Mouse (Mus musculus) midbrain, postnatal 0 days (tissue): ENCODE data around the gene Slc1a7. TPM values are rescaled to one million over a fixed set of nuclear protein-coding genes. Genes with fewer than 3 reads are reported as not detected.

Source experiments
- ATAC-seq: fragments of 200-750 bp; cut with Nextera tagmentation; 2 replicates; pipeline ENCODE4 v1.8.0; 2017; ENCODE audit warnings: moderate number of reproducible peaks, mild to moderate bottlenecking, moderate TSS enrichment, moderate library complexity; ENCODE audit not compliant: low FRiP score
- DNase-seq: peaks from one replicate; pipeline ENCODE4 v3.0.0-alpha.2; 2015; ENCODE audit warnings: low spot score
- H3K27ac ChIP-seq: fragments of 300-500 bp; sonication (generic); 2 replicates; pipeline ENCODE4 v1.5.1; 2014; ENCODE audit warnings: low read depth, mild to moderate bottlenecking, low read length, mixed read lengths
- H3K27me3 ChIP-seq: fragments of 300-500 bp; sonication (generic); 2 replicates; pipeline ENCODE4 v1.6.1; 2014; ENCODE audit warnings: low read length, control low read depth, mixed read lengths; ENCODE audit not compliant: insufficient read depth
- H3K36me3 ChIP-seq: fragments of 300-500 bp; sonication (generic); 2 replicates; pipeline ENCODE4 v1.6.1; 2014; ENCODE audit warnings: low read length, control low read depth, mixed read lengths; ENCODE audit not compliant: insufficient read depth
- H3K4me1 ChIP-seq: fragments of 300-500 bp; sonication (generic); 2 replicates; pipeline ENCODE4 v1.6.1; 2014; ENCODE audit warnings: mild to moderate bottlenecking, control low read depth, antibody characterized with exemption, low read length, mixed read lengths; ENCODE audit not compliant: insufficient read depth
- H3K4me2 ChIP-seq: fragments of 300-500 bp; sonication (generic); 2 replicates; pipeline ENCODE4 v1.6.1; 2014; ENCODE audit warnings: low read depth, mild to moderate bottlenecking, low read length, mixed read lengths; ENCODE audit not compliant: poor library complexity, severe bottlenecking
- H3K4me3 ChIP-seq: fragments of 300-500 bp; sonication (generic); 2 replicates; pipeline ENCODE4 v1.5.1; 2014; ENCODE audit warnings: low read depth, mild to moderate bottlenecking, low read length, moderate library complexity
- H3K9ac ChIP-seq: fragments of 300-500 bp; sonication (generic); replicated peaks from 2 replicates; pipeline ENCODE4 v1.6.1; 2014; ENCODE audit warnings: mild to moderate bottlenecking, low read length, moderate library complexity, mixed read lengths; ENCODE audit not compliant: poor library complexity, severe bottlenecking
- H3K9me3 ChIP-seq: fragments of 300-500 bp; sonication (generic); 2 replicates; pipeline ENCODE4 v1.6.1; 2016; ENCODE audit warnings: low read length, control low read depth
- CTCF ChIP-seq: IDR thresholded peaks from 2 replicates; pipeline ENCODE4 v1.5.1; 2016; ENCODE audit warnings: antibody characterized with exemption, mild to moderate bottlenecking
- WGBS: fragments of 180-500 bp; shearing (Covaris S2); extraction: QIAGEN DNeasy Blood & Tissue Kit; methylation state at CpG from one replicate; pipeline ENCODE4 v1.1.7; 2014; 5-methylcytosine and 5-hydroxymethylcytosine counted together
- polyA plus RNA-seq: library from polyadenylated mRNA; unstranded; fragments of >200 nt; fragmentation: Nextera tagmentation; extraction: Ambion mirVana; gene quantifications from 2 replicates; pipeline ENCODE4 v1.2.1, GENCODE M21; 2015
- total RNA-seq: library from RNA; depleted of rRNA; stranded (reverse); fragments of >200 nt; gene quantifications from 2 replicates; pipeline ENCODE4 v1.2.3, GENCODE M21; 2014

The Slc1a7 gene
- total and polyA plus RNA-seq, 2 experiments from 2014 or later: 0.16 TPM; not detected in 1

DNA sequence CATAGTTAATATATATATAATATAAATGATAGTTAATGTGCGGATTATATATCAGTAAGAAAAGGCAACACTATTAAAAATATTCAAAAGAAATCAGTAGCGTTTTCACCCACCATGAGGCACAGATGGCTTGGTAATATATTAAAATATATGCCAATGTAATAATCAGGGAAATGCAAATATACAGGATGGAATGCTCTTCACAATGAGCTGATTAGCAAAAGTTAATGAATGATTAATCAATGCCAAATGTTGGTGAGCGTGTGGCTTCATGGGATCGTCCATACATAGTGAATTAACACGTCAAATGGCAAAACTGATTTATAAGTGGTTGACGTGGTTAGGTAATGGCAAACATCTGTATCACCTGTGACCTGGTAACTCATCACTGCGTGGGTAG lies 9.6 kb upstream of the Slc1a7 start:
- H3K4me1 ChIP-seq: no peaks in the 10 kb centered on the region
- WGBS: 68% methylated on average over 7 of the region's 7 CpGs

DNA sequence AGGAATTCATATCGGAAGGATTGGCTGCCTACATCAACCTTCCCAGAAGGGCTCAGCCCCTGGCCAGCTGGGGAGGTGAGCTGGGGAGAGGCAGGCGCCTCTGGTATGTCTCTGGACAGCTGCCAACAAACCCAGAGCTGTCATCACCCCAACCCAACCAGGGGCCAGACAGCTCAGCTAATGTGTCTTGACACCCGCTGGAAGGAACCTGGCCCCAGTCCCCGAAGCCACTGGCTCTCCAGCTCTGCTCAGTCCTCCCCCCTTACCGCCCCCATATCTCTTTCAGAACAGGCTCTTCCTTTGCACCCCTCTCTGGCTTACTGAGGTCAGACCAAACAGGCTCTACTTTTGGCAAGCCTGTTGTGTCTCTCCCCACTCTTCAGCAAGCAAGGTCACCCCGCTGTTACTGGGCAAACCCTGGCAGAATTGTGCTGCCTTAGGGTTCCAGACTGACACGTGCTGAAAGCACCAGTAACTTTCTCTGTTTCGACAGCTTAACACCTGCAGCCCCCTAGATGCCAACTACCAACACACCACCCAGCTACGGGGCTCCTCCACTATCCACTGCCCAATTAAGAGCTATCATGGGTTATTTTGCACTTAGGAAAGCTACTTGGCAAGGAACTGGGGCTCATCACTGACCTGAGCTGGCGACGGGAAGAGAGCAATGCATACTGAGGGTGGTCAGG lies 5.9 kb upstream of the Slc1a7 start:
- no peak overlapping the region for H3K4me3 ChIP-seq
- ATAC-seq (no peak), DNase-seq (peak; percentile 32)
- H3K27ac ChIP-seq: no peak overlapping the region
- no peak for TF ChIP-seq CTCF
- H3K9me3 ChIP-seq: no peaks in the 10 kb centered on the region
- no peak overlapping the region for H3K9ac ChIP-seq
- no peaks in the 10 kb centered on the region for H3K27me3 ChIP-seq
- no peaks in the 10 kb centered on the region for H3K36me3 ChIP-seq
- no peaks in the 10 kb centered on the region for H3K4me1 ChIP-seq
- no peak overlapping the region for H3K4me2 ChIP-seq
- 66% methylated on average over 11 of the region's 11 CpGs for WGBS

More for the DNA sequence above, 9.6 kb upstream of the Slc1a7 start:
- ATAC-seq: no peak
- no peak overlapping the region for H3K27ac ChIP-seq
- TF ChIP-seq CTCF: no peak
- no peaks in the 10 kb centered on the region for H3K27me3 ChIP-seq
- H3K36me3 ChIP-seq: no peaks in the 10 kb centered on the region
- DNase-seq: no peak
- H3K9ac ChIP-seq: no peak overlapping the region
- H3K4me2 ChIP-seq: no peak overlapping the region
- H3K9me3 ChIP-seq: no peaks in the 10 kb centered on the region
- H3K4me3 ChIP-seq: no peak overlapping the region

DNA sequence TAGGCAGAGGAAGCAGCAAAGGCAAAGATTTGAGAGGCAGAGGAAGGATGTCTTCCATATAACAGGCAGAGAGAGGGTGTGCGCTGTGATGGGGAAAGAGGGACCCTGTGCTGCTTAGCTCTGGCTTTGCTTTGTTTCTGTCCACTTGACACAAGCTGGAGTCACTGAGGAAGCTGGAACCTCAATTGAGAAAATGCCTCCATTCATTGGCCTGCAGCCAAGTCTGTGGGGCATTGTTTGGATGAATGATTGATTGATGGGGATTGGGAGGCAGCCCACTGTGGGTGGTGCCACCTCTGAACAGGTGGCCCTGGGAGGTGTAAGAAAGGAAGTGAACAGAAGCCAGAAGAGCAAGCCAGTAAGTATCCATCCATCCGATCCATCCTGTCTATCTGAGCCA lies 5.3 kb upstream of the Slc1a7 start:
- Histone ChIP-seq H3K27ac (no peak overlapping the region), H3K4me2 (no peak overlapping the region), H3K27me3 (no peaks in the 10 kb centered on the region), H3K4me1 (no peaks in the 10 kb centered on the region), H3K9ac (no peak overlapping the region), H3K36me3 (no peaks in the 10 kb centered on the region), H3K9me3 (no peaks in the 10 kb centered on the region), H3K4me3 (no peak overlapping the region)
- DNase-seq: no peak
- 82% methylated on average over 2 of the region's 2 CpGs for WGBS
- TF ChIP-seq CTCF: no peak
- ATAC-seq: no peak

DNA sequence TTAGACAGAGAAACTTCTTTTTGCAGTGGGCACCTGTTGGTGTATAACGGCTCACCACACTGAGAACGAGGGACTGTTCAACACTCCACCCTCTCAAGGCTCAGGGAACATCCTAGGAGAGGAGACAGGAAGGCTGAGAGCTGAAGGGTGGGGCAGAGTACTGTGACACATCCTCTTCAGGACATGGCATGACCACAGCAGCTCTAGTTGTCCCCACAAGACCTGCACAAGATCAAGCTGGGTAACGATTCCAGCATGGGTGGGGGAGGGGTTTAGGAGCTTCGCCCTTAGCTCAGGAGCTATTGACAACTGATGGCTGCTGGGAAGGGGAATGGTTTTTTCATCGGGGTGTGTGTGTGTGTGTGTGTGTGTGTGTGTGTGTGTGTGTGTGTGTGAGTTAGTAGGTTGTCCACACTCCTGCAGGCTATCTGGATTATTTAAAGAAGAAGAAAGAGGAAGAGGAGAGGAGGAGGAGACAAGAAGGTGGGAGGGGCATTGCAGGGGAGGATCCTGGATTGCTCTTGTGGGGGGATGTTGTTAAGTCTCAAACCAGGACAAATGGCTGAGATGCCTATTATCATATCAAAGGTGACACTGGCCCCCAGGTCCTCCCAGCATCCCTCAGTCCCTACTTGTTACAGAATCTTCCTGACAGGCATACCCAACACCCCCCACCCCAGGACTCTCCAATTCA lies 1.6 kb upstream of the Slc1a7 start:
- ATAC-seq: no peak
- H3K36me3 ChIP-seq: no peaks in the 10 kb centered on the region
- TF ChIP-seq CTCF: no peak
- 57% methylated on average over 5 of the region's 5 CpGs for WGBS
- H3K9me3 ChIP-seq: no peaks in the 10 kb centered on the region
- no peak overlapping the region for H3K4me2 ChIP-seq
- DNase-seq: no peak
- H3K9ac ChIP-seq: no peak overlapping the region
- H3K4me3 ChIP-seq: no peak overlapping the region
- no peaks in the 10 kb centered on the region for H3K4me1 ChIP-seq
- H3K27ac ChIP-seq: no peak overlapping the region
- H3K27me3 ChIP-seq: no peaks in the 10 kb centered on the region

DNA sequence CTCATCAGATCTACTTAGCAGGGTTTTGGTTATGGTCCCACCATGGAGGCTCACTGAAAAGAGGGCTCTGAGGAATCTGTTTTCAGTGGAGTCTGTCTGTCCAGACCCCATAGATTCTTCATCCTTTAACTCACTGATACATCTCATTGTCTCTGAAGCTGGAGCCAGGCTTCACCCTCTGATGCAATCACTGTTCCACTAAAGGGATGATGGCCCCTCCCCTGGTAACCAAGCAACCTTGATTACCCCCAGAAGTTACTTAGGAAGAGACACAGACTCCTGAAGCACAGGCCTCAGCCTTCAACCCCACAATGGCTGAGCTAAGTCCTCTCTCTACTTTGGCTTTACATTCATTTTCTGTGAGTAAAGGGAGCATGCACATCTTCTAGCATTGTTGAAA lies 1.6 kb downstream of the Slc1a7 start:
- no peaks in the 10 kb centered on the region for H3K27me3 ChIP-seq
- H3K4me3 ChIP-seq: no peak overlapping the region
- no peak for ATAC-seq
- H3K4me1 ChIP-seq: no peaks in the 10 kb centered on the region
- H3K9ac ChIP-seq: no peak overlapping the region
- no peak overlapping the region for H3K27ac ChIP-seq
- no peak overlapping the region for H3K4me2 ChIP-seq
- no peaks in the 10 kb centered on the region for H3K36me3 ChIP-seq
- H3K9me3 ChIP-seq: no peaks in the 10 kb centered on the region
- TF ChIP-seq CTCF: no peak
- no peak for DNase-seq

DNA sequence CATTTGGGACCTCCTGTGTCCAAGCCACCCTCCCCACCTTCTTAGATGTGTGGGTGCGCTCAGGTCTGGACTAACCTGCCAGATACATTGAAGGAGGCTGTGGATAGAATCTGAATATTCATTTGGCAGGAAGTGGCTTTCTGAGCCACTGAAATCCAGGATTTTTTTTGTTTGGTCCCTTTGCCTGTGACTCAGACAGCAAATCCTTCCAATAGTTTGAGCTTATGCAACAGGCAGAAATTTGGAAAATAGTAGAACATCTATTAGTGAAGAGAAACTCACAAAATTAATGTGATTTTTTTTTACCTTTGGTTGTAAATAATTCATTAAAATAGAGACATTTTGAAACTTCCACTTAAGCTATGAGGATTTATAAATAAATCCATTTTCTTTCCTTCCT lies 3.0 kb downstream of the Slc1a7 start:
- ATAC-seq: no peak
- 87% methylated on average over 1 of the region's 1 CpGs for WGBS
- Histone ChIP-seq H3K27me3 (no peaks in the 10 kb centered on the region), H3K4me1 (no peaks in the 10 kb centered on the region), H3K4me2 (no peak overlapping the region), H3K27ac (no peak overlapping the region), H3K36me3 (no peaks in the 10 kb centered on the region), H3K4me3 (no peak overlapping the region), H3K9ac (no peak overlapping the region), H3K9me3 (no peaks in the 10 kb centered on the region)
- no peak for TF ChIP-seq CTCF
- no peak for DNase-seq
